In the genomic region with DNA sequence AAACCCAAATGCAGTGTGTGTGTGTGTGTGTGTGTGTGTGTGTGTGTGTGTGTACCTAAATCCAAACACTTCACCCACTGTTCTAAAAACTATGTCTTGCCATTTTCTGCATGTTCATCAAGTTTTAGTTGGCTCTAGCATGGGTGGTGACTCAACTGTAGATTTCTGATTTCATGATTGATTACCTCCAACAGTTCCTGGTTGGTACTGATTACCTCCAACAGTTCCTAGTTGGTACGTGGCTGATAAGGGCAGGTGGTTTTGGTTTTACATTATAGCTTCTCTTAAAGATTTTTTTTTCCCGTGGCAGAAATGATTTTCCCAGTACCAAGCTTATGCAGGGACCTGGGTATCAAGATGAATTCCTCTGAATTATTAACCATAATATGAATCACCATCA, we compare ENCODE assay signal across 19 mouse cellular contexts.
"Had no signal": no experiment of that assay in that cellular context is flagged by ENCODE, and none has a peak within 500 bp of the region (broad histone marks: within the 10 kb centered on the region; RNA-seq: fewer than 3 reads in every experiment).

No protein-coding gene starts in this region.

- H3K9ac ChIP-seq: lung, embryonic 14.5 days; midbrain, embryonic 13.5 days; neural tube, embryonic 13.5 days; neural tube, embryonic 15.5 days; stomach, embryonic 15.5 days had no signal

- DNase-seq: lung, adult 18-20 months; lung, embryonic 14.5 days; lung, postnatal 10 days; lung, postnatal 4 days; retina, postnatal 1 day; right cerebral cortex, adult 18-20 months; right cerebral cortex, postnatal 25 days; thymus, adult 2 months; thymus, postnatal 25 days; thymus, postnatal 4 days had no signal

- H3K4me1 ChIP-seq: megakaryocyte, embryonic 14.5 days; midbrain, embryonic 13.5 days; neural tube, embryonic 13.5 days; neural tube, embryonic 15.5 days; stomach, embryonic 15.5 days had no signal

- H3K9me3 ChIP-seq: megakaryocyte, embryonic 14.5 days; midbrain, embryonic 13.5 days; neural tube, embryonic 13.5 days; neural tube, embryonic 15.5 days; stomach, embryonic 15.5 days had no signal

- H3K4me3 ChIP-seq: megakaryocyte, embryonic 14.5 days; midbrain, embryonic 13.5 days; myocyte; neural tube, embryonic 13.5 days; neural tube, embryonic 15.5 days; stomach, embryonic 15.5 days had no signal

- ATAC-seq: midbrain, embryonic 13.5 days; midbrain, embryonic 16.5 days had no signal

- H3K4me2 ChIP-seq: lung, embryonic 14.5 days; midbrain, embryonic 11.5 days; midbrain, embryonic 13.5 days; neural tube, embryonic 13.5 days; neural tube, embryonic 15.5 days; stomach, embryonic 15.5 days had no signal

- H3K27me3 ChIP-seq: megakaryocyte, embryonic 14.5 days; midbrain, embryonic 13.5 days; neural tube, embryonic 13.5 days; neural tube, embryonic 15.5 days; stomach, embryonic 15.5 days had no signal

- H3K27ac ChIP-seq: midbrain, embryonic 13.5 days; neural tube, embryonic 13.5 days; neural tube, embryonic 15.5 days; stomach, embryonic 15.5 days; stomach, postnatal 0 days had no signal

- H3K36me3 ChIP-seq: stomach, embryonic 15.5 days had no signal
